8 mouse cellular contexts compared by ENCODE assay signal in genomic region chr4:147905090-147905659, GRCm38 (mm10). TPM values are rescaled to one million over a fixed set of nuclear protein-coding genes. Genes with fewer than 3 reads are reported as not detected.
DNase-seq lines count a peak whose midpoint lies in the region; ATAC-seq and TF ChIP-seq lines count a peak whose summit lies in the region.

No protein-coding gene starts in this region.

- H3K9ac ChIP-seq in forebrain, embryonic 16.5 days (replicated peaks; ENCODE audit: low read depth, low read length), result peak overlapping the region; percentile 85
- peak overlapping the region; percentile 87 for H3K9ac ChIP-seq in liver, embryonic 15.5 days

- H3K27me3 ChIP-seq in kidney, adult 2 months (replicated peaks; ENCODE audit: control insufficient read depth, insufficient read depth, low read length), result no peaks in the 10 kb centered on the region
- no peaks in the 10 kb centered on the region for H3K27me3 ChIP-seq in forebrain, embryonic 16.5 days (replicated peaks; ENCODE audit: control insufficient read depth, insufficient read depth, low read length)
- H3K27me3 ChIP-seq in liver, embryonic 15.5 days, result no peaks in the 10 kb centered on the region

- H3K4me1 ChIP-seq in kidney, adult 2 months (ENCODE audit: control insufficient read depth, insufficient read depth, low read length), result 0 out of 2 replicates have a peak, but pooled peaks cover 9% of the 10 kb centered on the region
- H3K4me1 ChIP-seq in bone marrow macrophage, adult 2 months (ENCODE audit: control insufficient read depth, insufficient read depth, low read length), result peaks cover 11% of the 10 kb centered on the region
- peaks cover 10% of the 10 kb centered on the region for H3K4me1 ChIP-seq in forebrain, embryonic 16.5 days (replicated peaks; ENCODE audit: control insufficient read depth, insufficient read depth, low read length)
- H3K4me1 ChIP-seq in liver, embryonic 15.5 days (replicated peaks), result peaks cover 25% of the 10 kb centered on the region

- H3K36me3 ChIP-seq in kidney, adult 2 months (ENCODE audit: control insufficient read depth, insufficient read depth, low read length), result no peaks in the 10 kb centered on the region; the same call in 1 of the 2 replicates
- H3K36me3 ChIP-seq in forebrain, embryonic 16.5 days (ENCODE audit: control insufficient read depth, insufficient read depth), result peaks cover 4% of the 10 kb centered on the region; the same call in 1 of the 2 replicates
- H3K36me3 ChIP-seq in liver, embryonic 15.5 days (replicated peaks), result peaks cover 17% of the 10 kb centered on the region

- no peak for TF ChIP-seq POLR2A in kidney, adult 2 months (IDR thresholded peaks at IDR 0.05; ENCODE audit: low read depth, low read length)
- no peak for TF ChIP-seq POLR2A in bone marrow macrophage, adult 2 months (IDR thresholded peaks at IDR 0.05; ENCODE audit: borderline replicate concordance, low read depth, low read length)

- no peak for DNase-seq in kidney, adult 2 months
- no peak for DNase-seq in kidney, adult 11 months
- no peak for DNase-seq in urinary bladder, postnatal 14 days (ENCODE audit: low spot score)
- DNase-seq in kidney, postnatal 14 days, result no peak
- DNase-seq in embryo, embryonic 10 days (ENCODE audit: low spot score), result no peak

- H3K4me3 ChIP-seq in kidney, adult 2 months (ENCODE audit: insufficient read depth, low read depth, low read length), result peak overlapping the region; percentile 79
- H3K4me3 ChIP-seq in bone marrow macrophage, adult 2 months (ENCODE audit: insufficient read depth, low read length), result peak overlapping the region; percentile 45
- peak overlapping the region; percentile 86 for H3K4me3 ChIP-seq in forebrain, embryonic 16.5 days (replicated peaks; ENCODE audit: low read length)
- H3K4me3 ChIP-seq in liver, embryonic 15.5 days (replicated peaks), result peak overlapping the region; percentile 94

- peak overlapping the region; percentile 4; the same call in 1 of the 2 replicates for H3K27ac ChIP-seq in kidney, adult 2 months (ENCODE audit: insufficient read depth, low read depth, low read length)
- no peak overlapping the region for H3K27ac ChIP-seq in bone marrow macrophage, adult 2 months (ENCODE audit: insufficient read depth, low read depth, low read length)
- peak overlapping the region; percentile 6; the same call in 1 of the 2 replicates for H3K27ac ChIP-seq in forebrain, embryonic 16.5 days (ENCODE audit: low read length)
- H3K27ac ChIP-seq in liver, embryonic 15.5 days (replicated peaks), result peak overlapping the region; percentile 86; the same call in 1 of the 2 replicates

- WGBS in kidney, adult 2 months, result under 1% methylated on average over 8 of the region's 8 CpGs
- WGBS in forebrain, embryonic 16.5 days, result 0% methylated on average over 8 of the region's 8 CpGs
- 1% methylated on average over 8 of the region's 8 CpGs for WGBS in liver, embryonic 15.5 days (ENCODE audit: insufficient replicate concordance)

- peak; percentile 23; the same call in 1 of the 2 replicates for ATAC-seq in forebrain, embryonic 16.5 days
- ATAC-seq in liver, embryonic 15.5 days (ENCODE audit: insufficient read depth), result peak; percentile 15; the same call in 1 of the 2 replicates

- H3K9me3 ChIP-seq in forebrain, embryonic 16.5 days (ENCODE audit: control insufficient read depth, low read length), result no peaks in the 10 kb centered on the region
- no peaks in the 10 kb centered on the region for H3K9me3 ChIP-seq in liver, embryonic 15.5 days (replicated peaks)

- TF ChIP-seq CTCF in kidney, adult 2 months (conservative IDR thresholded peaks at IDR 0.05; ENCODE audit: insufficient read depth, insufficient read length, low read depth, low read length), result no peak
- no peak for TF ChIP-seq CTCF in bone marrow macrophage, adult 2 months (IDR thresholded peaks at IDR 0.05; ENCODE audit: low read depth, low read length)

- peak overlapping the region; percentile 56 for H3K4me2 ChIP-seq in forebrain, embryonic 16.5 days (ENCODE audit: low read length)
- peak overlapping the region; percentile 81 for H3K4me2 ChIP-seq in liver, embryonic 15.5 days

RNA-seq across cellular contexts. Expression of gene Mfn2, which starts 0.7 kb away (rescaled TPM):
- polyA plus RNA-seq in kidney, adult 2 months (2012; rRNA removed), result 82.8 and 85.5 TPM in 2 replicates
- 21.6 and 25.6 TPM in 2 replicates for polyA plus RNA-seq in bone marrow macrophage, adult 2 months (2012; ENCODE audit: insufficient read depth, insufficient read length, missing spikeins)
- polyA plus RNA-seq in forebrain, embryonic 16.5 days (2015; fragmentation: Nextera tagmentation; extraction: Ambion mirVana), result 82.4 and 90.7 TPM in 2 replicates
- 15.5 and 15.6 TPM in 2 replicates for polyA plus RNA-seq in liver, embryonic 15.5 days (2015; fragmentation: Nextera tagmentation; extraction: Ambion mirVana)

RNA-seq across cellular contexts. Expression of gene Plod1, which starts 31.4 kb away (rescaled TPM):
- 42.1 and 45.9 TPM in 2 replicates for polyA plus RNA-seq in kidney, adult 2 months (2012; rRNA removed)
- polyA plus RNA-seq in bone marrow macrophage, adult 2 months (2012; ENCODE audit: insufficient read depth, insufficient read length, missing spikeins), result 95.3 and 101 TPM in 2 replicates
- 16.3 and 18.1 TPM in 2 replicates for polyA plus RNA-seq in forebrain, embryonic 16.5 days (2015; fragmentation: Nextera tagmentation; extraction: Ambion mirVana)
- polyA plus RNA-seq in liver, embryonic 15.5 days (2015; fragmentation: Nextera tagmentation; extraction: Ambion mirVana), result 29.0 and 30.6 TPM in 2 replicates

RNA-seq across cellular contexts. Expression of gene 2510039O18Rik, which starts 35.5 kb away (rescaled TPM):
- polyA plus RNA-seq in kidney, adult 2 months (2012; rRNA removed), result 62.6 and 82.4 TPM in 2 replicates
- 57.5 and 59.0 TPM in 2 replicates for polyA plus RNA-seq in bone marrow macrophage, adult 2 months (2012; ENCODE audit: insufficient read depth, insufficient read length, missing spikeins)
- 10.0 and 11.2 TPM in 2 replicates for polyA plus RNA-seq in forebrain, embryonic 16.5 days (2015; fragmentation: Nextera tagmentation; extraction: Ambion mirVana)
- polyA plus RNA-seq in liver, embryonic 15.5 days (2015; fragmentation: Nextera tagmentation; extraction: Ambion mirVana), result 7.8 and 8.9 TPM in 2 replicates

RNA-seq across cellular contexts. Expression of gene Fv1, which starts 36.4 kb away (rescaled TPM):
- 1.0 and 1.4 TPM in 2 replicates for polyA plus RNA-seq in kidney, adult 2 months (2012; rRNA removed)
- polyA plus RNA-seq in bone marrow macrophage, adult 2 months (2012; ENCODE audit: insufficient read depth, insufficient read length, missing spikeins), result 2.2 and 2.9 TPM in 2 replicates
- 12.9 and 14.3 TPM in 2 replicates for polyA plus RNA-seq in forebrain, embryonic 16.5 days (2015; fragmentation: Nextera tagmentation; extraction: Ambion mirVana)
- 2.1 TPM in 2 replicates for polyA plus RNA-seq in liver, embryonic 15.5 days (2015; fragmentation: Nextera tagmentation; extraction: Ambion mirVana)

RNA-seq across cellular contexts. Expression of gene Miip, which starts 36.6 kb away (rescaled TPM):
- polyA plus RNA-seq in kidney, adult 2 months (2012; rRNA removed), result 27.7 and 35.6 TPM in 2 replicates
- 37.6 and 37.7 TPM in 2 replicates for polyA plus RNA-seq in bone marrow macrophage, adult 2 months (2012; ENCODE audit: insufficient read depth, insufficient read length, missing spikeins)
- 52.6 and 63.1 TPM in 2 replicates for polyA plus RNA-seq in forebrain, embryonic 16.5 days (2015; fragmentation: Nextera tagmentation; extraction: Ambion mirVana)
- polyA plus RNA-seq in liver, embryonic 15.5 days (2015; fragmentation: Nextera tagmentation; extraction: Ambion mirVana), result 29.3 and 36.1 TPM in 2 replicates
